Mouse (Mus musculus) forelimb bud, embryonic 11.5 days (tissue): ENCODE results near the gene Tectb.
A peak's percentile ranks its signal among the peaks of the same experiment; 100 is the strongest.
"Not testable (repeated sequence)": the region's sequence is repeated elsewhere in the genome, so short reads cannot be mapped to it uniquely, and the experiment has no call there.

Experiments
- DNase-seq: peaks from one replicate; pipeline ENCODE4 v3.0.0-alpha.2; 2012; ENCODE audit warnings: low read depth, low spot score

The Tectb gene

DNA sequence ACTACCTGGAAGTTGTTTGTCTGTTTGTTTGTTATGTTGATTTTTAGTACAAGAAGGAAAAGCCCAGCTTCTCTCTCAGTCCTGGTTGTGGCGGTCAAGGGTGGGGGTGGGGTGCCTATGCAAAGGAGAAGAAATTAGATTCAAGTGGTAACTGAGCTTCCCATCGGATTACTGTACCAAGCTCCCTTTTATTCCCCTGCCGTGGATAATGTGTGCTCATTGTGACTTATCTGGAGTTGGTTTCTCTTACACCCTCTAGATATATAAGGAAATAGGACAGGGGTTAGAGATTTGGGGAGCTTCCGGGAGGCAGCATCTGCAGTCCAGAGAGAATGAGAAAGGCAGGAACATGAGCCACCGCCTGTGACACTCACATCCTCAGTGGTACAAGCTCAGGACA lies at the start of gene Tectb:
Tectb (plus strand) TSS at position 301 of the 400 bp plus-strand sequence.
- DNase-seq, result no peak

DNA sequence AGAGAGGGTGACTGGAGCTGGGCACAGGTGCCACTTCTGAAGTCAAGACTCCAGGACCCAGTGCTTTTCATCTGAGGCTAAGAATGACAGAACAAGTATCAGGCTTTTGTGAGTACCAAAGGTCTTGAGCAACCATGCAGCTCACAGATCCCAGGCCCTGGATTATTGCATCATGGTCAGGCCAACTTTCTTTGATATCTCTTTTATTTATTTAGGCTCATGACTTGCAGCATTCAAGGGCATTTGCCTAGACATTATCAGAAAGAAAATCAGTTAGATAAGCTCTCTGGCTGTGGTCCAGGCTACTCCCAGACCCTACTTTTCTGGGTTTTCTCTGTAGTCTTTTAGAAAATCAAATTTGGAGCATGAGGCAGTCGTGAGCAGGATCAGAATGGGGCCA lies 48.8 kb upstream of the Tectb start:
- no peak for DNase-seq

DNA sequence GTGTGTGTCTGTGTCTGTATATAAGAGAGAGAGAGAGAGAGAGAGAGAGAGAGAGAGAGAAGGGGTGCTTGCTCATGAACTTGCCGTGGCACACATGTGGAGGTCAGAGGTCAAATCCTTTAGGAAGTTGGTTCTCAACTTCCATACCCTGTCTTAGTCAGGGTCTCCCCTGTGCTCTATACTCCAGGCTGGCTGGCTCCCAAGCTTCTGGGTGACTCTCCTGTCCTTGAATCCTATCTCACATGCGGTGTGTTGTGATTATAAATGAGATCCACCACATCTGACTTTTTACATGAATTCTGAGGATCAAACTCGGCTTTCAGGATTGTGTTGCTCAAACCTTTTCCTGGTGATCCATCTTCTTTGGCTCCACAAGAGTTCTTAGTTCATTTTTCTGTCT lies 48.1 kb upstream of the Tectb start:
- no peak for DNase-seq

DNA sequence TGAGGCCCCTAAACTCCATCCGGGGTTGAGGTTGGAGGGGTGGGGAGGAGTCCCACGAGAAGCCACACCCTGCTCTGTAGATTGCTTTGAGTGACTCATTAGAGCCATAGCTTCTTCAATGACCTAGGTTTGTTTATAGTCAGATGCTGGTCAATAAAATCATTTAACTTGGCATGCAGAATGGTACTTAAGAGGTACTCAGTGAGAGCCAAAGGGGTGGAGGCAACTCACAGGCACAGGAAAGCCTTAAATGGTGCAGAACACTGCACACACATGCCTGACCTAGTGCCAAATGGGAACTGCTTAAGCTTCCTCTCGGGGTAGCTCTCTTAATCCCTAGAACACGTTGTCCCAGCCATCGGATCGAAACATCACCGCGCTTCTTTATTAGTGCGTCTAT lies 46.0 kb upstream of the Tectb start:
- DNase-seq, result no peak

DNA sequence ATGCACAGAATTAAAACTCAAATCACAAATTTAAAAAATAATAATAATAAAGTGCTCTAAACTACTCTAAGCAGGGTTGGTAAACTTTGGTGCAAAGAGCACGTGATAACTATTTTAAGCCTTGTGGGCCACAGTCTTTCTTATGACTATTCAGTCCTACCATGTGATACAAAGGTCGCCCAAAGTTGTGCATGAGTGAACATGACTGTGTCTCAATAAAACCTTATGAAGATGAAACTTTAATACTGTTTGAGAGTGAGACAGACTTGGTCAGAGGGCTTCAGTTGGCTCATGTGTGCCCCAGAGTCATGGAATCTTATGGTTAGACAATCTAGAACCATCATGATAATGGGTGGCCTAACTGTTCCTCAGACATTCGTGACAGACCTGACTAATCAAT lies 44.6 kb upstream of the Tectb start:
- no peak for DNase-seq

DNA sequence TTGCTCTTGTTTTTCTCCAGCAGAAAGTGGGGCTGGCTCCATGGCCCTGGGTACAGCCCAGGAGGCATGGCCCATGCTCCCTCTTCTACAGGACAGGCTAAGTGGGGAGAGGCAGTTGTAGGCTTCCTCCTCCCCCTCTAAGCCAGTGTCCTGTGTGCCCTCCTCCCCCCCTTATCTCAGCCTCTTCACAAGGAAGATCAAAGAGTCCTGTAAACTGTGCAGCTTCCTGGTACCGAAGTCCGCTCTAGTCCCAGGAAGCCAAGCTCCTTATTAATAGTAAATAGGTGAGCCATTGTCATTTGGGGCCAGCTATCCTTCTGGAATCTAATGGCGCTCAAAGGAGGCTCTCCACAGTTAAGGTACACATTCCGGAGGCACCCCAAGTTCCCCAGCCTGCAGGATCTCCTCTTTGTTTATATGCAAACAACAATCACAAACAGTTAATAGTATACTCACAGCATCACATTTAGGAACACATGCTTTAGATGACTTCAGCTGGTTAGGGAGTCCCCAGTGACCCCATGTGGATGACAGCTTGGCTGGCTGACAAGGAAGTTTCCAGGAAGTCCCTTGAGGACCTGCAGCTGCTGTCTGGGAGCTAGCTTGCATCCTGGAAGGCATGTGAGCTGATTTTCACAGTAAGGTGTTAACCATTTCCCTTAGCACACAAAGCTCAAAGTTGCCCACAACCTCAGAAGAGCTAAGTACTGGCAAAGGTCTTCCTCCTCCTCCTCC lies 43.7 kb upstream of the Tectb start:
- DNase-seq, result no peak

DNA sequence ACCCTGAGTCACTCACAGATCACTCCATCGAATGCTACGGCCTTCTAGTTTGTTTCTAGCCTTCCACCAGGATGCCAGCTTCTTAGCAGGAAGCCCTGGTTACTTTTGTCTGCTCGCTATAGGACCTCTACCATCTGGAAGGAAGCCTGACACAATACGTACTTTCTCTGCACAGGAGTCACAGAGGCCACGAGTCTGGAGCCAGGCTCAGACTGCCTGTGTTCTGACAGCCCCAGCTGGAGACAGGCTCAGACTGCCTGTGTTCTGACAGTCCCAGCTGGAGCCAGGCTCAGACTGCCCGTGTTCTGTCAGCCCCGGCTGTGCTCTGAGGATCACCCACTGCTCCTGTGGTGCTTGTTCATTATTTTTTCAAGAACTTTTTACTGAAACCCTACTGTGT lies 42.6 kb upstream of the Tectb start:
- no peak for DNase-seq

DNA sequence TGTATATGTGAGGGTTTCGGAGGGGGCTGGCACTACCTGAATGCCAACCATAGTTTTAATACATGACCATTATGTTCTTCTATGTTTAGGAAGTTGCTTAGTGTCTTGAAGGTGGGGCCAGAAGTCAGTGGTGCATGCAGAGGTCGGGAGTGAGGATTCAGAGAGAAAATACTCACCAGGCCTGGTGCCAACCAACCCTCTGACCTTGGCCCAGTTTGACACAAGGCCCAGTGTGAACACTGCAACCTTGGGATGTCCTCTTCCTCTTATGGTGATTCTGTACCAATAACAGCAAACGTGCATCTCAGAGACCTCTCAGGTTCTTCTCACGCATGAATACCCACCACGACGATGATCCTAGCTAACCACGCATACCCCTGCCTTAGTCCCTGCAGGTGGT lies 42.0 kb upstream of the Tectb start:
- DNase-seq, result no peak

DNA sequence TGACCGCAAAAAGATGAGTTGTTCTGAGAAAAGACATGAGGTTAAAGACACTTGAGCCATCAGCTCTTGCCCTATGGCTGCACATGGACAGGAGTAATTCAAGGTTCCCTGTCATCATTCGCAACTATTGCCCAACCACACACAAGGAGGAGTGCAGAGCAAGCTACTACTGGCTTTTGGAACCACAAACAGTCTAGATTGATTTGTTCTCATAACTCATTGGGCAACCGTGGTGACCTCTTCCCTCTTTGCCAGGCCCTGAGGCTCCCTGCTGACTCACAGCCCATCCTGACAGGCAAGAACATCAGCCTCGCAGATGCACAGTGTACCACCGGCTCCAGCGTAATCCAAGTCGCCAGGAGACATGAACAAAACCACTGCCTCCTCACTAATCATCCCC lies 41.2 kb upstream of the Tectb start:
- DNase-seq, result no peak

DNA sequence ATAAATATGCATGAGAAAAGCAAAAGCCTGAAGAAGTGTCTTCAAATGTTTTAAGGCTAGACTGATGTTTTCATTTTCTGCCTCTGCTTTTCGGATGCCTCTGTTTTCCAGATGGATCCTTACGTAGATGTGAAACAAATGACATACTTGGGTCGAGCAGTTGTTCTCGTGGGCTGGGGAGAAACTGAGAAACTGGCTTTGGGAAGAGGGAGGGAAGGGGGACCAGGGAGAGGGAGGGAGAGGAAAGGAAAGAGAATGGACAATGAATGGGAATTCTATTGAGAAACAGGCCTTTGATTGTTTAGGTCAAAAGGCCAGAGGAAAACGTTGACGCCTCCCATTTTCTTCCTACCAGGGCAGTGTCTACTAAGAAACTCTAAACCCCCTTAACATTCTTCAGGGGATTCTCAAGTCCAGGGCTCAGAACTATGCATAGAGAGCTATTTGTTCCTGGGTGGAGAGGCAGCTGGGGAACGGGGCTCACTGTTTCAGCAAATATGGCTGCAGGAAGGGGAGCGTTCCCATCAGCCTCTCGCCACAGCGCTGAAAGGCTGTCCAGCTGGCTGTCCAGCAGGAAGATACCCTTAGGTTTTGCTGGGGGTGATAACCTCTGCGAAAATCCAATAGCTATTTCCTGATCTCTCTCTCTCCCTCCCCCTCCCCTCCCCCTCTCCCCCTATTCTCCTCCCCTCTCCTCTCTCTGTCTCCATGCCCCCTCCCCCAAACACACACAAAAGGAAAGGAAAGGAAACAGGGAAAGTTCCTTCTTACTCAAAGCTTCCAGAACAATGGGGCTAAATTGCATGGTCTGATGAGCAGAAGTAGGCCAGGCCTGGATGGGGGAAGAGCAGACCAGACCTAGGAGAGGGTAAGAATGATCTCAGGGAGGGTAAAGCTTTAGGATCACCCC lies 36.9 kb upstream of the Tectb start:
- no peak for DNase-seq

DNA sequence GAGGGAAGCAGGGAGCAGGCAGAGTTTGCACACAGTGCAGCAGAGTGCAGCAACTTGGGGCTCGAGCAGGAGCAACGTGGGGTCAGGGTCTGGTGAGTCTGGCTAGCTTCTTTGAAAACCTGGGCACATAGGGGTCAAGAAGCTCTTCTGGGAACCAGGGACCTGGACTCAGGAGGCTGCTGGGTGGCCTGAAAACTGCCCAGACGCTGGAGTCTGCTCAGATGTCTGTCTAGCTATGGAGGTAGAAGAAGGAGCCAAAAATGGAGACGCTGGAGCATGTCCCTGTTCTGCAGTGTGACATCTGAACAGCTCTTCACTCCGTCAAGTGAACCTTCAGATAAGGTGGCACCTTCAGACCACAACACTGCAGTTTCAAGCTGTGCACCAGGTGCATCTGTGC lies 35.8 kb upstream of the Tectb start:
- DNase-seq, result no peak

DNA sequence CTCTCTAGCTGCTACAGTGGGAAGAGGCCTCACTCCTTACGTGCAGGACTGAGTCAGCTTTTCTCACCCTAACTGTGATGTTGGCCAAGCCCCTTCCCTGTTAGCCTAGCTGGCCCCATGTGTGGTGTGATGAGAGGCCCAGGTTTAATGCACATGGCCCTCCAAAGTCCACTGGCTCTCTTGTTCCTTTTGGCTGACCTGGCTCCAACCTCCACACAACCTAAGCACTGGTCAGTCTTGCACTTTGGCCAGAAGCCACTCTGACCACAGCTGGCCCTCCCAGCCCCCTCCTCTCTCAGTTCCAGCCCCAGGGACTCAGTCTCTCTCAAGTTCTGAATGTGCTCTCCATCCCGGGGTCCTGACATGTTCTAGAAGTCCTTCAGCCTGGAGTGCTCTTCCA lies 35.4 kb upstream of the Tectb start:
- no peak for DNase-seq

DNA sequence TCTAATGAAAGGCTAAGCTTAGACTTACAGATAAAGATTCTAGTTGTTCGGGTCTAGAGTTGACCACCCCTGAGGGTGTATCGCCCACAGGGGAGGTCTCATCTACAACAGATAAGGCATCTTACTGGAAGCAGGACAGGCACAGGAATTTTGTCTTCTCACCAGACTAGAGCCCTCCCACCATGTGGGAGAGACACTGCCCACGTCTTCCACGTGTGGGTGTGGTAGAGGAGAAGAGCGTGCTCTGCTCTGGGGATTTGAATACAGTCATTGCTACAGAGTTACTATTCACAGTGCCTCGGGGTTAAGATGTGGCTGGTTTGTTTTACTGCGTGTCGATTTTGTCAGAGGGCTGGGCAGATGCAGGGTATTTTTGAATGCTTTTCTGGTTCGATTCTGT lies 33.0 kb upstream of the Tectb start:
- no peak for DNase-seq

DNA sequence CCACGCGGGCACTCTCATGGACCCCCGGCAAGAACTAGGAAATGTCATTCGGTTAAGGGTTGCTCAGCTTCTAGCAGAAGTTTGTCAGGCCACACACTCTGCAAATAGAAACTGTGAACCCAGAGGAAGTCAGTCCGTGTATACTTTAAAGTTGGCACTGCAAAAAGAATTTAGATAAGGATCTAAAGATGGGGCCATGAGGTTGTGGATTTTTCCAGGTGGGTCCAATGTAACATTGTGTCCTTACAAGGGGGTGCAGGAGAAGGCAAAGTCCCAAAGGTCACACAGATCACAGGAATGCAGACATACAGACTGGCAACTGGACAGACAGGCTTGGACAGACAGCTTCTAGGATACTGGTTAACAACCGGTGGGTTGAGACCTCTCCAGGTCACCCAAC lies 32.4 kb upstream of the Tectb start:
- no peak for DNase-seq

DNA sequence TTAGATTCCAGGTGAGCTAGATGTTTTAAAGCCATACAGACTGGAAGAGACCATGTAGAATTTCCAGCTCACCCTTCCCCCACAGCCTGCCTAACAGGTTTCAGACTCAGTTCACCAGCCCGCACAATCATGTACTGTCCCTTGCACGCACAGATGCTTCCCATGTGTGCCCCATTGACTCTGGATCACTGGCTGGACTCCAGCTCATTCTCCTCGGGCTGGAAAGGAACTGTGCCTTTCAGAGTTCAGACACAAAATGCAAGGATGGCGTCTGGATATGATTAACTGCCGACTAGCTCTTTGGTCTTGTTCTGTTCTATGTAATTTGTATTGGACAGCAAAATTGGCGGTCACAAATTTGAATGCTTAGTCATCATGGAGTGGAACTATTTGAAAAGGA lies 30.9 kb upstream of the Tectb start:
- peak; percentile 49 for DNase-seq

DNA sequence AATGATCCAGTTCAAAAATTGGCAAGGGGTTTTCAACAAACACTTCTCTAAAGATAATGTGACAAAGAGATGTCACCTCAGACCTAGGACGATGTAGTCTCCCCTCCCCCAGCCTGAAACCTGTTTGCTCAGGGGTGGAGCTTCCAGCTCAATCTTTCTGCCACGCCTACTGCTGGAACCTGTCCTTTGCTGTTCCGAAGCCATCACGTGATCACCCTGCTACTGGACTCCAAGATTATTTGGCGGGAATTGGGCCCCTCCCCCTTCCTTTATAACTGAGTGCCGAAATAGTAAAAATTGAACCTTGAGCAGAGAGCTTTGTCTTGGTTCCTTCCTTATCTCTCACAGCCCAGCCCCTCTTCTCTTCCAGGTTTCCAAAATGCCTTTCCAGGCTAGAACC lies 28.3 kb upstream of the Tectb start:
- not testable (repeated sequence) for DNase-seq

DNA sequence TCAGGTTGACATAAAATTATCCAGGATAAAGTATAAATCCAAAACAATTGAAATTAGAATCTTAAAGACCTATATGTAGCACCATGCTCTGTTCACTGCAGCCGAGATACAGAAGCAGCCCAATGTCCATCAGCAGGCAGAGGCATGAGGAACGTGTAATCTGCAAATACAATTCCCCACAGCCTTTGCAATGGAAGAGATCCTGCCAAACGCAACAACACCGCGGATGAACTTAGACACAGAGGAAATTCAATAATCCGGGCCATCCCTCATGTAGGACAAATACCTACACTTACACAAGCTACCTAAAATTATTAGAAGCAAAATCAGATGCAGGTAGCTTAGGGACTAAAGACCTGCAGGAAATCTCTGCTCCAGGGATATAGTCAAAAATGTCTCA lies 27.6 kb upstream of the Tectb start:
- DNase-seq, result no peak

DNA sequence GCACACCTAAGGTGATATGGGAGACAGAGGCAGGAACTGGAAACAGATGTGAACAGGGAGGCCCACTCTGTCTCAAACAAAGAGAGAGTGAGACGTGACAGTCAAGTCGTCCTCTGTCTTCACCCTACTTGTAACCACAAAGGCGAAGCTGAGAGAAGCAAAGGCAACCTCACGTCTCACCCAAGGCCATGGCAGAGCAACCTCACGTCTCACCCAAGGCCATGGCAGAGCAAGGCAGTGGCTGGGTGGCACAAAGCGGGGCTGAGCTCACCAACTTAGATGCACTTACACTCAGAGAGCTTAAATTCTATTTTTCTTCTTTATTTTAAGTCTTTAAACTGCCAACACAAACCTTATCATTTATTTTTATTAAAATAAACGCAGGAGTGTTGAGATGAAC lies 23.5 kb upstream of the Tectb start:
- no peak for DNase-seq

DNA sequence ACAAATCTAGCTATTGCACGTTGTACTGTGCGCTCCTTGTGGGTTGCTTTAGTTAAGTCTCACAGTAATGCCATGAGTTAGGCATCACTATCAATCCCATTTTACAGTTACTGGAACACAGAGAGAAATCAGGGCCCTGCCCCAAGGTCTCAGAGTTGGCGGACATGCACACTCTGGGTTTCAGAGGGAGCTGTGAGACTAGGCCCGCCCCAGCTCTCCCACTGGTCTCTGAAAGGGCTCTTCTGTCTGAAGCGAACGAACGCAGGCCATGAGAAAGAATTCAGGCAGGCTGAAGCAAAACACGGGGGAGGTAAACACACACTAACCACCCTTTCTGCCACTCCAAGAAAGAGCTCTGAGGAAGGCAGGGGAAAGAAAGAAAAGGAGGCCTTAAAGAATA lies 21.9 kb upstream of the Tectb start:
- no peak for DNase-seq

DNA sequence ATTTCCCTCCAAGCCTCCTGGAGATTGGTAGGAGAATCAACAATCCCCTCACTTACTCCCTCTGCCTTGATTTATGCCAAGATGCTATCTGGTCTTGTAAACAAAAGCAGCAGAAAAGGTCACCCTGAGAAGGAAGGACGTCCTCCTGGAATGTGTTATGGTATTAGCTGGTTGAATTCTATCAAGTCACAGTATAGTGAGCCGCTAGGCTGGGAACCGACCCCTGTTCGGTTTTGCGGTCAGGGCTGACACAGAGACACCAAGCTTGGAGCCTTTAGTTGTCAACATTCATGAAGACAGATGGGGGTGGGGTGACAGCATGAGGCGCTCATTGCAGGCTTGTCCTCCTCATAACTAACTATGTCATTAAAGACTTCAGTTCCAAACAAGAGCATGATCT lies 20.7 kb upstream of the Tectb start:
- no peak for DNase-seq

DNA sequence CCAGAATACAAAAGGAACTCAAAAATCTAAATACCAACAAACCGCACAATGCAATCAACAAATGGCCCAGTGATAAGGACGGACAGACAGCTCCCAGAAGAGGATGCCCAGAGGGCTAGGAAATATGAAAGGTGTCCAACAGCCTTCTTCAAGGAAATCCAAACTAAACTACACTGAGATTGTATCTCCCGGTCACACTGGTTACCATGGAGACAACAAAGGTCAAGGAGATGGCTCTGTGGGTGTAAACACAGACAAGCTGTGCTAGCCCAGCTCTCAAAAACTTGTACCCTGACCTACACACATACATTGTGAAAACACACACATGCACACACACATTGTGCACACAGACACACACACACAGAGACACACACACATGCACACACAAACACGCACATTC lies 18.3 kb upstream of the Tectb start:
- DNase-seq, result no peak

DNA sequence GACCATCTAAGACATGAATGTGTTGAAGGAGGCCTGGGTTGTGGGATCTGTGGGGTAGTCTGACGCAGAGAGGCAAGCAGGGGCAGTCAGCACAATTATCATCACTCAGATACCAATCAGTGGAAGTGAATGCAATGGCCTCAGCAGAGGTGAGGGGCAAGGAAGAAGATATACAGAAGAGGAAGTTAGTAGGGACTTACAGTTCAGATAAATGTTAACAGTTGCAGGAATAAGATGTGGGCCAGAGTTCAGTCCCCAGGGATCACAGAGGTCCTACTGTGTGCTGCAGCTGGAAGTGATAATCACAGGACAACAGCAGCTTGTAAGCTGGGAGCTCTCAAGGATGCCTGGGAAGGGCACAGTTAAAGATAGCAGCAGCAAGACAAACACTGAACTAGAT lies 16.4 kb upstream of the Tectb start:
- DNase-seq, result no peak

DNA sequence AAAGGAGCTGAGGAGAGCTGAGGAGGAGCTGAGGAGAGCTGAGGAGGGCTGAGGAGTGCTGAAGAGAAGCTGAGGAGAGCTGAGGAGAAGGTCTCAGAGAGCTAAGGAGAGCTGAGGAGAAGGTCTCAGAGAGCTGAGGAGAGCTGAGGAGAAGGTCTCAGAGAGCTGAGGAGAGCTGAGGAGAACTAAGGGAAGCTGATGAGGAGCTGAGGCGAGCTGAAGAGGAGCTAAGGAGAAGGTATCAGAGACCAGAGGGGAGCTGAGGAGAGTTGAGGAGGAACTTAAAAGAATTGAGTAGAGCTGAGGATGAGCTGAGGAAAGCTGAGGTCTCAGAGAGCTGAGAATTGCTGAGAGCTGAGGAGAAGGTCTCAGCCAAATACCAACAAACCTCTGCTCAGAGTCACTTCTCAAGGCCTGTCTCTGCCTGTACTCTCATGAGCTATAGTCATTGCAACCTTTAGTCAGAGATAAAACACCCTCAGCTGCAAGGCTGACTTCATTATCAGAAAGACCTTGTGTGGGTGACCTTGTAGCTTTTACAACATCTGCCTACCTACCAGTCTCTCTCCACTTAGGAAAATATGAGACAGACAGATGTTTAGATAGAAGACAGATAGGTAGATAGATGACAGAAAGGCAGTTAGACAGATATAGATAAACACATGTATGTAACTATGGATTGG lies 15.2 kb upstream of the Tectb start:
- no peak for DNase-seq
